Mouse (Mus musculus): ENCODE measurements around the gene Smyd2. TPM values are rescaled to one million over a fixed set of nuclear protein-coding genes. Genes with fewer than 3 reads are reported as not detected.

Gene Smyd2
- polyA plus RNA-seq, 1 experiment from 2014 or later = 73.9 TPM

DNA sequence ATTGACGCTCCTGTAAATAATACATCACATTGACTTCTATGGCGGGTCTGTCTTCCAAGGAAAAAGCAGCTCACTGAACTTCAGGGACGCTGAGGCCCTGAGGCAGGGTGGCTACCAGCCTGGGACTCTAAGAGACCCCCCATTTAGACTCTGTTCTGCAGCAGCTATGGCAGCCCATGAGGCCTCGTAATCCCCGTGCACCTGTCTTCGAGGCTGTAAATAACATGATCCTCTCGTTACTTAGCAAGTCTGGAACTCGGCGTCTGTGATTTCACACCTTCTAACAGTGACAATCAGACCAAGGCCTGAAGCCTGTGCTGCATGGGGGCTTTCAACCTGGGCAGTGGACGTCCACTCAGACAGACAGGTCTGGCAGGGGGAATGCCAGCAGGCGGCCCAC lies 19.0 kb downstream of the Smyd2 start:
- no peaks in the 10 kb centered on the region for H3K27me3 ChIP-seq (ENCODE audit: control insufficient read depth, insufficient read depth, low read length)
- H3K36me3 ChIP-seq (replicated peaks; ENCODE audit: control insufficient read depth, insufficient read depth) = no peaks in the 10 kb centered on the region
- no peak overlapping the region for H3K4me2 ChIP-seq (replicated peaks)
- H3K4me3 ChIP-seq (replicated peaks; ENCODE audit: low read length) = no peak overlapping the region
- WGBS = 81% methylated on average over 11 of the region's 11 CpGs
- no peaks in the 10 kb centered on the region for H3K4me1 ChIP-seq (replicated peaks; ENCODE audit: control insufficient read depth, insufficient read depth, low read length)
- H3K9ac ChIP-seq = no peak overlapping the region
- ATAC-seq (ENCODE audit: low FRiP score) (no peak), DNase-seq (ENCODE audit: low spot score) (no peak)
- no peaks in the 10 kb centered on the region for H3K9me3 ChIP-seq (ENCODE audit: control insufficient read depth, low read length)
- H3K27ac ChIP-seq = no peak overlapping the region

DNA sequence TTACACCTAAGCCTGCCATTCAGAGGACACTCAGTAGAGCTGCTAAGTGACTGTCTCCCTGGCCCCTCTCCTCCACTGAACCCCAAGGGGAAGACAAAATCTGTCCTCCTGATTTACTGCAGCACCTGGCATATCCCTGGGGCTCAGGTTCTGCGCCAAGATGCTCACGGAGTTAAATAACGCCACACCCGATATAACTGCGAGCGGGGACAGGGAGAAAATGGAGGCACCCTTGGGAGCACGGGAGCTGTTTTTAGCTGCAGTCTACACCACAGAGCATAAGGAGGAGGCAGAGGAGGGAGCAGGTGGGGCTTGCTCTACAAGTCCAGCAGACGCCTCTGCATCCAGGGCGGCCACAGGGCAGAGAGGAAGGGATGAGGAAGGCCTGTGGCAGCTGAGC lies 19.8 kb downstream of the Smyd2 start:
- Histone ChIP-seq H3K4me3 (replicated peaks; ENCODE audit: low read length) (no peak overlapping the region), H3K4me2 (replicated peaks) (no peak overlapping the region), H3K9ac (no peak overlapping the region), H3K4me1 (replicated peaks; ENCODE audit: control insufficient read depth, insufficient read depth, low read length) (no peaks in the 10 kb centered on the region), H3K27me3 (ENCODE audit: control insufficient read depth, insufficient read depth, low read length) (no peaks in the 10 kb centered on the region), H3K36me3 (replicated peaks; ENCODE audit: control insufficient read depth, insufficient read depth) (no peaks in the 10 kb centered on the region), H3K27ac (no peak overlapping the region), H3K9me3 (ENCODE audit: control insufficient read depth, low read length) (no peaks in the 10 kb centered on the region)
- ATAC-seq (ENCODE audit: low FRiP score) (no peak), DNase-seq (ENCODE audit: low spot score) (no peak)
- WGBS = 85% methylated on average over 9 of the region's 9 CpGs

DNA sequence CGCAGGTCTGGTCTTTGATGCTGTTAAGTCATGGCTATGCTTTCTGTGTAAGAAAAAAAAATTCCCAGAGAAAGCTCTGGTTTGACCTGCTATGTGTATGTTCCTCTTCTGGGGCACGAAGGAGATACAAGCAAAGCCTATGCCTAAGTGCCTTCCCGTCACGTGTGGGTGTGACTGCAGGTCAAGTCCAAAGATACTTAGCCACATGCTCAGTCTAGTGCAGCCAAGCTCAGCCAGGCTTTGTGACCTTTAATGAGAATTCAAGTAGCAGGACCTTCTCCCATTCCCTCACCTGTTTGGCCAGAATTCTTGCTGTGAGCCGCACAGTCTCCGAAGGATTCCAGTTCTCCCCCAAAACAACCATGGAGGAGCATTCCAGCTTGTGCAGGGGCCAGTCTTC lies 22.6 kb downstream of the Smyd2 start:
- no peak for DNase-seq (ENCODE audit: low spot score)
- Histone ChIP-seq H3K9ac (no peak overlapping the region), H3K27me3 (ENCODE audit: control insufficient read depth, insufficient read depth, low read length) (no peaks in the 10 kb centered on the region), H3K36me3 (replicated peaks; ENCODE audit: control insufficient read depth, insufficient read depth) (peaks cover 7% of the 10 kb centered on the region), H3K9me3 (ENCODE audit: control insufficient read depth, low read length) (no peaks in the 10 kb centered on the region), H3K4me3 (replicated peaks; ENCODE audit: low read length) (no peak overlapping the region), H3K4me2 (replicated peaks) (no peak overlapping the region), H3K4me1 (replicated peaks; ENCODE audit: control insufficient read depth, insufficient read depth, low read length) (no peaks in the 10 kb centered on the region), H3K27ac (no peak overlapping the region)
- ATAC-seq (ENCODE audit: low FRiP score) = no peak
- WGBS = 97% methylated on average over 6 of the region's 6 CpGs

DNA sequence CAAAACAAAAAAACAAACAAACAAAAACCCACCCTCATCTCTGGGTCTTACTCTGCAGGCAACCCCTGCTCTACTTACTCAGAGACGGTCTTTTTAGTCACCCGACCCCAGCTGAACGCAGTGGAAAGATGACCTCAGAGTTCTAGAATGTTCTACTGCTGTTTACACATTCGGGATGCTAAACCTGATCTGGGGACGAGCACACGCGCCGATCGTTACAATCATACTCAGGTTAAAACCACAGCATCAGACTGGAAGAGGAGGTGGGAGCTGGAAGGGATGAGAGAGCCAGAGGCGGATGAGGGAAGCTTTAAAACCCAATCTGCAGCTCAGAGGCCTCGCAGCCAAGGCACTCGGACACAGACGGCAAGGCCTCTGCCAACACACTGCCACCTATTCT lies 23.5 kb downstream of the Smyd2 start:
- no peak for ATAC-seq (ENCODE audit: low FRiP score)
- H3K9me3 ChIP-seq (ENCODE audit: control insufficient read depth, low read length) = no peaks in the 10 kb centered on the region
- H3K4me3 ChIP-seq (replicated peaks; ENCODE audit: low read length) = no peak overlapping the region
- no peak overlapping the region for H3K9ac ChIP-seq
- H3K36me3 ChIP-seq (replicated peaks; ENCODE audit: control insufficient read depth, insufficient read depth) = peaks cover 12% of the 10 kb centered on the region
- H3K27ac ChIP-seq = no peak overlapping the region
- H3K4me2 ChIP-seq (replicated peaks) = no peak overlapping the region
- WGBS = 93% methylated on average over 13 of the region's 13 CpGs
- no peak for DNase-seq (ENCODE audit: low spot score)
- H3K4me1 ChIP-seq (replicated peaks; ENCODE audit: control insufficient read depth, insufficient read depth, low read length) = 0 out of 2 replicates have a peak, but pooled peaks cover 7% of the 10 kb centered on the region
- H3K27me3 ChIP-seq (ENCODE audit: control insufficient read depth, insufficient read depth, low read length) = no peaks in the 10 kb centered on the region

DNA sequence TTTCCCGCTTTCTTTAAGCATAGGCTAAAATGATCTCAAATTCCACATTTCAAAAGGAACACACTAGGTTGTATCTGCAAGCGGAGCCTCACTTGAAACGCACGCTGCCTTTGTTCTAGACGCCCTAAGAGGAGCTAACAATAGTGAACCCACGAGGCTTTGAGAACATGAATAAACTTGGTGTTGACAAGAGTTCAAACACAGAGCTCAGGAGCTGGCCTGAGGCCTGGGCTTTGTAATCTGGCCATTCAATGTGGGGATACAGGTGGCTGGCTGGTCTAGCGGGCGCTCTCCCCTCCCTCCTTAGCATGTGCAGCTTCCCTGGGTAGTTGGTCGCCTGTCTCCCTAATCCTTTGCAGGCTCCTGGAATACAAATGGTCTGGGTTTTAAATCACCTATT lies 24.3 kb downstream of the Smyd2 start:
- no peaks in the 10 kb centered on the region for H3K9me3 ChIP-seq (ENCODE audit: control insufficient read depth, low read length)
- H3K36me3 ChIP-seq (replicated peaks; ENCODE audit: control insufficient read depth, insufficient read depth) = peaks cover 12% of the 10 kb centered on the region
- DNase-seq (ENCODE audit: low spot score) = no peak
- H3K4me2 ChIP-seq (replicated peaks) = no peak overlapping the region
- no peak overlapping the region for H3K27ac ChIP-seq
- no peak overlapping the region for H3K9ac ChIP-seq
- 0 out of 2 replicates have a peak, but pooled peaks cover 7% of the 10 kb centered on the region for H3K4me1 ChIP-seq (replicated peaks; ENCODE audit: control insufficient read depth, insufficient read depth, low read length)
- 61% methylated on average over 9 of the region's 9 CpGs for WGBS
- no peak for ATAC-seq (ENCODE audit: low FRiP score)
- no peak overlapping the region for H3K4me3 ChIP-seq (replicated peaks; ENCODE audit: low read length)
- H3K27me3 ChIP-seq (ENCODE audit: control insufficient read depth, insufficient read depth, low read length) = no peaks in the 10 kb centered on the region

DNA sequence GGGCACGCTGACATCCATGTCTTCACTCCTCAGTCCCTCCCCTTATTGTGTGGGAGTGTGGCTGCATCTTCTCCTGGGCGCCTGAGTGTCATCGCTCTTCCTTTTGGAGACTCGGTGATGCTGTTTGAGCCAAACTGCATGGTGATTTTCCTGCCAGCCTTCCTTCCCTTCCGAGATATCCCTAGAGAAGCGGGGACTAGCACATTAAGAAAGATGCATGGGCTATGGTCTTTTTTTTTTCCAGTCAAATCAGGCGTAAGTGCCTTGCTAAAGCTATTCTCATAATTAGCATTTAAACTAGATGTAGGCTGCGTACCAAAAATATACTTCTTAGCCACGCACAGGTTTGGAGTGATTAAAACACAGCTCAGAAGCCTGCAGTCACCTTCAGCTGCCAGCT lies 28.0 kb downstream of the Smyd2 start:
- no peak for ATAC-seq (ENCODE audit: low FRiP score)
- peaks cover 12% of the 10 kb centered on the region for H3K36me3 ChIP-seq (replicated peaks; ENCODE audit: control insufficient read depth, insufficient read depth)
- H3K4me3 ChIP-seq (replicated peaks; ENCODE audit: low read length) = no peak overlapping the region
- WGBS = 61% methylated on average over 9 of the region's 9 CpGs
- 0 out of 2 replicates have a peak overlapping the region, but pooled peaks have one; percentile 16 for H3K27ac ChIP-seq
- H3K4me1 ChIP-seq (replicated peaks; ENCODE audit: control insufficient read depth, insufficient read depth, low read length) = 0 out of 2 replicates have a peak, but pooled peaks cover 7% of the 10 kb centered on the region
- no peaks in the 10 kb centered on the region for H3K27me3 ChIP-seq (ENCODE audit: control insufficient read depth, insufficient read depth, low read length)
- no peak for DNase-seq (ENCODE audit: low spot score)
- no peak overlapping the region for H3K4me2 ChIP-seq (replicated peaks)
- H3K9ac ChIP-seq = no peak overlapping the region
- no peaks in the 10 kb centered on the region for H3K9me3 ChIP-seq (ENCODE audit: control insufficient read depth, low read length)

DNA sequence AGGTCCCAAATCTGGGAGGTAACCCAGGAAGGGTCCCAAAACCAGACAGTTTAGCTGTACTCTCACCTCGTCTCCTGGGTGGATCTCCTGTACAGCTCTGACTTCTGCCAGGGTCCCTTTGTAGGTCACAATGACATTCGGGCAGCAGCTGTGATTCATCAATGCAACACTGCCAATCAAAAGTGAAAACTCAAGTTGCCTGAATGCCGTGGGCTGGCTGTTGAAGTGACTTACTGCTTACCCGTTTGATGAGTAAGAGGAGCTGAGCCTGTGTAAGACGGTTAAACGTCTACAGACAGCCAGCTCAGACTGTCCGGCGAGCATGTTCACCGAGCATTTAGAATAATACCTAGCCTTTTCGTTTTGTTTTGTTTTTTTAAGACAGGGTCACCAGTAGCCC lies 33.4 kb downstream of the Smyd2 start:
- DNase-seq (ENCODE audit: low spot score) (no peak), ATAC-seq (ENCODE audit: low FRiP score) (no peak)
- no peaks in the 10 kb centered on the region for H3K27me3 ChIP-seq (ENCODE audit: control insufficient read depth, insufficient read depth, low read length)
- H3K9ac ChIP-seq = no peak overlapping the region
- H3K4me3 ChIP-seq (replicated peaks; ENCODE audit: low read length) = no peak overlapping the region
- H3K4me2 ChIP-seq (replicated peaks) = no peak overlapping the region
- peaks cover 4% of the 10 kb centered on the region; the same call in 1 of the 2 replicates for H3K4me1 ChIP-seq (replicated peaks; ENCODE audit: control insufficient read depth, insufficient read depth, low read length)
- WGBS = 62% methylated on average over 10 of the region's 10 CpGs
- no peak overlapping the region for H3K27ac ChIP-seq
- no peaks in the 10 kb centered on the region for H3K9me3 ChIP-seq (ENCODE audit: control insufficient read depth, low read length)
- 0 out of 2 replicates have a peak, but pooled peaks cover under 1% of the 10 kb centered on the region for H3K36me3 ChIP-seq (replicated peaks; ENCODE audit: control insufficient read depth, insufficient read depth)

DNA sequence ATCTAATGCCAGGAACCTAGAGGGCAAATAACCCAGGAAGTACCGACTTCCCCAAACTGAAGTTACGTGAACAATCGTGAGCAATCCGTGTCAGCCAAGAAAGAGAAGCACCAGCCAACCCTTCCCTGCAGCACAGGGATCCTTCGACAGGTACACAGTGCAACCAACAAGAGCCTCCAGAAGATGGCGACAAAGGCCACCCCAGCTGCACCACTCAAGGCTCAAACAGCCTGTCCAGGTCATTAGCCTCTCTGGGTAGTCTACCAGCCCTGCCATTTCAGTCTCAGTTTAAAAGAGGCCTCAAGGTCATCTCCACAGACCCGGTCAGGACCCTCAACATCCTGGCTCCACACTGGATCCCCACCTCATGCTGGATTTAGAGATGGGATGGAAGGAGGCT lies 34.6 kb downstream of the Smyd2 start:
- DNase-seq (ENCODE audit: low spot score) = peak; percentile 80
- Histone ChIP-seq H3K4me1 (replicated peaks; ENCODE audit: control insufficient read depth, insufficient read depth, low read length) (peaks cover 4% of the 10 kb centered on the region; the same call in 1 of the 2 replicates), H3K4me3 (replicated peaks; ENCODE audit: low read length) (no peak overlapping the region), H3K27me3 (ENCODE audit: control insufficient read depth, insufficient read depth, low read length) (no peaks in the 10 kb centered on the region), H3K27ac (no peak overlapping the region), H3K4me2 (replicated peaks) (no peak overlapping the region), H3K9ac (no peak overlapping the region), H3K9me3 (ENCODE audit: control insufficient read depth, low read length) (no peaks in the 10 kb centered on the region), H3K36me3 (replicated peaks; ENCODE audit: control insufficient read depth, insufficient read depth) (no peaks in the 10 kb centered on the region)
- peak; percentile 80 for ATAC-seq (ENCODE audit: low FRiP score)
- WGBS = 36% methylated on average over 7 of the region's 7 CpGs

DNA sequence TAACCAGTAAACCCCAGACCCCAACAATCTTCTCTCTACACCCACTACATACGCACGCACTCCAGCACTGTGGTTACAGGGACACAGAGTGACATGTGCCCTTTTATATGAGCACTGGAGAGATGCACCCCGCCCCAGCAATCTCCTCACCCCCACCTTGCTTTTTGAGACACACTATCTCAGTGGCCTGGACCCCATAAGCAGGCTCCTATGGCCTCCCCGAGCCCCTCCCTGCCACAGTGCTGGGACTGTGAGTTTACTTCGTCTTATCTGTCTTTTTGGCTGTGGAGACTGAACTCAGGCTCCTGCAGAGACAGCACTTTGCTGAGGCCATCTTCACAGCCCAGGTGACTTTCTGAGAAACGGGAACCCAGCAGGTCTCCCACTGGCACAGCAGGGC lies 36.2 kb downstream of the Smyd2 start:
- Histone ChIP-seq H3K4me1 (replicated peaks; ENCODE audit: control insufficient read depth, insufficient read depth, low read length) (peaks cover 4% of the 10 kb centered on the region; the same call in 1 of the 2 replicates), H3K9ac (no peak overlapping the region), H3K9me3 (ENCODE audit: control insufficient read depth, low read length) (no peaks in the 10 kb centered on the region), H3K27me3 (ENCODE audit: control insufficient read depth, insufficient read depth, low read length) (no peaks in the 10 kb centered on the region), H3K36me3 (replicated peaks; ENCODE audit: control insufficient read depth, insufficient read depth) (no peaks in the 10 kb centered on the region), H3K4me3 (replicated peaks; ENCODE audit: low read length) (no peak overlapping the region), H3K27ac (no peak overlapping the region), H3K4me2 (replicated peaks) (no peak overlapping the region)
- 86% methylated on average over 6 of the region's 6 CpGs for WGBS
- DNase-seq (ENCODE audit: low spot score) (no peak), ATAC-seq (ENCODE audit: low FRiP score) (no peak)

DNA sequence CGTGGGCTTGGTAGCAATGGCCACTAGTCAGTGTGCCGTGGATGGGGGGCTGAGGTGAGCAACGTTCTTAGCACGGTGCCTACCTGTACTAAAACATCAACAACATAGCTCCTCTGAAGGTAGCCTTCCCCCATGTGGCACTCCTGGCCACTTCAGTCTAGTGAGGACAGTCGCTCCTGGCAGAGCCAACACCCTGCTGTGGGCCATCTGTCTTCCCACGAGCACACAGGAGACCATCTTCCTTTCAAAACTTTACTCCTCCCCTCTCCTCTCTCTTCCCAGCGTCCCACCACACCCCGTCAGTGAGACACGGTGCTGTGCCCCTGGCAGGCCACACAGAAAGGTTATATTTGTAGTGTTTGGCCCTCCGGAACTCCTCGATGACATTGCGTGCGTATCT lies 37.2 kb downstream of the Smyd2 start:
- Histone ChIP-seq H3K4me1 (replicated peaks; ENCODE audit: control insufficient read depth, insufficient read depth, low read length) (peaks cover 4% of the 10 kb centered on the region; the same call in 1 of the 2 replicates), H3K9ac (no peak overlapping the region), H3K9me3 (ENCODE audit: control insufficient read depth, low read length) (no peaks in the 10 kb centered on the region), H3K36me3 (replicated peaks; ENCODE audit: control insufficient read depth, insufficient read depth) (no peaks in the 10 kb centered on the region), H3K4me3 (replicated peaks; ENCODE audit: low read length) (no peak overlapping the region), H3K27me3 (ENCODE audit: control insufficient read depth, insufficient read depth, low read length) (no peaks in the 10 kb centered on the region), H3K27ac (no peak overlapping the region), H3K4me2 (replicated peaks) (no peak overlapping the region)
- ATAC-seq (ENCODE audit: low FRiP score) = no peak
- no peak for DNase-seq (ENCODE audit: low spot score)
- 59% methylated on average over 13 of the region's 13 CpGs for WGBS
